Mouse (Mus musculus): Measurements from ENCODE around the gene Rab4b. TPM values are rescaled to one million over a fixed set of nuclear protein-coding genes. Genes with fewer than 3 reads are reported as not detected.

The Rab4b gene
- polyA plus RNA-seq, 1 experiment from 2014 or later: 96.2 TPM

DNA sequence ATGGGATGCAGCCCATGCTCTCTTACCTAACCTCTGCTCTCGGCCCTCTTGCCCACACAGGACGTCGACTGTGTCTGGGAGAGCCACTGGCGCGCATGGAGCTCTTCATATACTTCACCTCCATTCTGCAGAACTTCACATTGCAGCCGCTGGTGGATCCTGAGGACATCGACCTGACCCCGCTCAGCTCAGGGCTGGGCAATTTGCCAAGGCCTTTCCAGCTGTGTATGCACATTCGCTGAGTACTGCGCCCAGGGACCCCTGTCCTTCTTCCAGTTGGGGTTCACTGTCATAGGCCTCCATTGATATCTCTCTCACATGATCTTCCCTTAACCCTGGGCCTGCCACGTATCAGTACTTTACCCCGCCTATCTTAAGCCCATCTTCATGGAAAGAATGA lies 45.5 kb downstream of the Rab4b start:
- Histone ChIP-seq H3K36me3 (ENCODE audit: control insufficient read depth, insufficient read depth) (no peaks in the 10 kb centered on the region), H3K4me3 (ENCODE audit: low read depth, low read length) (peak overlapping the region; percentile 7; the same call in 1 of the 2 replicates), H3K4me1 (replicated peaks; ENCODE audit: control insufficient read depth, insufficient read depth, low read length) (0 out of 2 replicates have a peak, but pooled peaks cover 3% of the 10 kb centered on the region), H3K27ac (ENCODE audit: low read depth, low read length) (no peak overlapping the region), H3K9me3 (ENCODE audit: control insufficient read depth) (no peaks in the 10 kb centered on the region), H3K4me2 (replicated peaks; ENCODE audit: low read depth) (peak overlapping the region; percentile 47), H3K9ac (ENCODE audit: low read depth, low read length) (no peak overlapping the region), H3K27me3 (replicated peaks; ENCODE audit: control insufficient read depth, insufficient read depth, low read length) (no peaks in the 10 kb centered on the region)
- no peak for TF ChIP-seq CTCF (IDR thresholded peaks at IDR 0.05; ENCODE audit: low read depth)
- WGBS: 27% methylated on average over 12 of the region's 12 CpGs
- peak; percentile 68 for ATAC-seq

- peak overlapping the region; percentile 47 for H3K4me2 ChIP-seq (replicated peaks; ENCODE audit: low read depth)
- 0 out of 2 replicates have a peak, but pooled peaks cover 3% of the 10 kb centered on the region for H3K4me1 ChIP-seq (replicated peaks; ENCODE audit: control insufficient read depth, insufficient read depth, low read length)
- H3K36me3 ChIP-seq (ENCODE audit: control insufficient read depth, insufficient read depth): no peaks in the 10 kb centered on the region
- no peak overlapping the region for H3K9ac ChIP-seq (ENCODE audit: low read depth, low read length)
- no peak for ATAC-seq
- 10% methylated on average over 10 of the region's 10 CpGs for WGBS
- H3K9me3 ChIP-seq (ENCODE audit: control insufficient read depth): no peaks in the 10 kb centered on the region
- peak overlapping the region; percentile 7; the same call in 1 of the 2 replicates for H3K4me3 ChIP-seq (ENCODE audit: low read depth, low read length)
- H3K27ac ChIP-seq (ENCODE audit: low read depth, low read length): no peak overlapping the region
- no peaks in the 10 kb centered on the region for H3K27me3 ChIP-seq (replicated peaks; ENCODE audit: control insufficient read depth, insufficient read depth, low read length)
- peak; percentile 68 for TF ChIP-seq CTCF (IDR thresholded peaks at IDR 0.05; ENCODE audit: low read depth)
Measured at GRCm38 (mm10) chr7:27132588-27132987, 46.1 kb downstream of the Rab4b start.

DNA sequence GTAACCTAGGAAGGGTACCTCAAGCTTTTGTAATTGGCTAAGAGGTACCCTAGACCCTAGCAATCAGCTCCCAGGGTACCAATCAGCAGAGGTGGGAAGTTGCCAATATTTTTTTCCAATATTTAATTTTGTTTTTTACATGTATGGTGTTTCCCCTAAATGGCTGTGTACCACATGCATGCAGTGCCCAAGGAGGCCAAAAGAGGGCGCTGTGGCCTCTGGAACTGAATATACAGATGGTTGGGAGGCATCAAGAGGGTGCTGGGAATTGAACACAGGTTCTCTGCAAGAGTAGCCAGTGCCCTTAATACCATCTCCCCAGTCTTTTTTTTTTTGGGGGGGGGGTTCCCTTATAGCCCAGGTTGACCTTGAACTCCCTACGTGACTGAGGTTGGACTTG lies 47.3 kb downstream of the Rab4b start:
- Histone ChIP-seq H3K4me2 (replicated peaks; ENCODE audit: low read depth) (no peak overlapping the region), H3K27ac (ENCODE audit: low read depth, low read length) (no peak overlapping the region), H3K9me3 (ENCODE audit: control insufficient read depth) (no peaks in the 10 kb centered on the region), H3K4me1 (replicated peaks; ENCODE audit: control insufficient read depth, insufficient read depth, low read length) (0 out of 2 replicates have a peak, but pooled peaks cover 3% of the 10 kb centered on the region), H3K9ac (ENCODE audit: low read depth, low read length) (no peak overlapping the region), H3K36me3 (ENCODE audit: control insufficient read depth, insufficient read depth) (no peaks in the 10 kb centered on the region), H3K4me3 (ENCODE audit: low read depth, low read length) (no peak overlapping the region), H3K27me3 (replicated peaks; ENCODE audit: control insufficient read depth, insufficient read depth, low read length) (no peaks in the 10 kb centered on the region)
- WGBS: 54% methylated on average over 2 of the region's 2 CpGs
- peak; percentile 33; the same call in 1 of the 2 replicates for TF ChIP-seq CTCF (IDR thresholded peaks at IDR 0.05; ENCODE audit: low read depth)
- no peak for ATAC-seq

- ATAC-seq: peak; percentile 25; the same call in 1 of the 2 replicates
- Histone ChIP-seq H3K36me3 (ENCODE audit: control insufficient read depth, insufficient read depth) (no peaks in the 10 kb centered on the region), H3K9me3 (ENCODE audit: control insufficient read depth) (no peaks in the 10 kb centered on the region), H3K4me3 (ENCODE audit: low read depth, low read length) (no peak overlapping the region), H3K4me1 (replicated peaks; ENCODE audit: control insufficient read depth, insufficient read depth, low read length) (0 out of 2 replicates have a peak, but pooled peaks cover 3% of the 10 kb centered on the region), H3K4me2 (replicated peaks; ENCODE audit: low read depth) (no peak overlapping the region), H3K27ac (ENCODE audit: low read depth, low read length) (no peak overlapping the region), H3K27me3 (replicated peaks; ENCODE audit: control insufficient read depth, insufficient read depth, low read length) (no peaks in the 10 kb centered on the region), H3K9ac (ENCODE audit: low read depth, low read length) (no peak overlapping the region)
- WGBS: 89% methylated on average over 22 of the region's 22 CpGs
- no peak for TF ChIP-seq CTCF (IDR thresholded peaks at IDR 0.05; ENCODE audit: low read depth)
Measured at GRCm38 (mm10) chr7:27130521-27131370, 48.0 kb downstream of the Rab4b start.

DNA sequence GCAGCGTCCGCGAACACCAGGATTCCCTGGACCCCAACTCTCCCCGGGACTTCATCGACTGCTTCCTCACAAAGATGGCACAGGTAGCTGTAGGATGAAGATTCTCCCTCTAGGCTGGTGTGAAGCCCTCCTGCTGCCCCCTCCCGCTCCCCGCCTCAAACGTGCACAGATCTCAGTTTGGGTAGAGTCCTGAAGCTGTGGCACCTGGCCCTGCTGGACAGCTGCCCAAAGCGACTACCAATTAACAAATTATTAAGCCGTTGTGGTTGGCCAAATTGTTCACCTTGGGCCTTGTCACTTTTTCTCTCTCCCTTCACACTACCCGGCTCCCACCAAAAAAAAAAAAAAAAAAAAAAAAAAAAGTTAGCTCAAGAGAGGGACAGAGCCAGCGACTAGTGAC lies 48.9 kb downstream of the Rab4b start:
- WGBS: 87% methylated on average over 12 of the region's 12 CpGs
- no peak for ATAC-seq

DNA sequence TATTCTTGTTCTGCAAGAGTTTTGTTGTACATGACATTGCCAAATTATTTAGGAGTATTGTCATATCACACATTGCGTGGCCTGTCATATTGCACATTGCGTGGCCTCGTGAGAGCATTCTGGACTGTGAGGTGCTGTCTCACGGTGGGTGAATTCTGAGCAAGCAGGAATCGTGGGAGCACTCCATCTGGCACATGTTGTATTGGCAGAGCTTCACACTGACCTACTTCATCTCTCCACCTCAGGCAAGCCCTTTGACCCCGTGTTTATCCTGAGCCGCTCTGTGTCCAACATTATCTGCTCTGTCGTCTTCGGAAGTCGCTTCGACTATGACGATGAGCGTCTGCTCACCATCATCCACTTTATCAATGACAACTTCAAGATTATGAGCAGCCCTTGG lies 49.8 kb downstream of the Rab4b start:
- Histone ChIP-seq H3K4me3 (ENCODE audit: low read depth, low read length) (no peak overlapping the region), H3K9me3 (ENCODE audit: control insufficient read depth) (no peaks in the 10 kb centered on the region), H3K27ac (ENCODE audit: low read depth, low read length) (no peak overlapping the region), H3K36me3 (ENCODE audit: control insufficient read depth, insufficient read depth) (no peaks in the 10 kb centered on the region), H3K4me1 (replicated peaks; ENCODE audit: control insufficient read depth, insufficient read depth, low read length) (0 out of 2 replicates have a peak, but pooled peaks cover 3% of the 10 kb centered on the region), H3K27me3 (replicated peaks; ENCODE audit: control insufficient read depth, insufficient read depth, low read length) (no peaks in the 10 kb centered on the region), H3K4me2 (replicated peaks; ENCODE audit: low read depth) (no peak overlapping the region), H3K9ac (ENCODE audit: low read depth, low read length) (no peak overlapping the region)
- 66% methylated on average over 13 of the region's 13 CpGs for WGBS
- no peak for ATAC-seq
- TF ChIP-seq CTCF (IDR thresholded peaks at IDR 0.05; ENCODE audit: low read depth): no peak

More for the DNA sequence above, 48.9 kb downstream of the Rab4b start:
- no peak overlapping the region for H3K4me2 ChIP-seq (replicated peaks; ENCODE audit: low read depth)
- no peak overlapping the region for H3K27ac ChIP-seq (ENCODE audit: low read depth, low read length)
- no peaks in the 10 kb centered on the region for H3K27me3 ChIP-seq (replicated peaks; ENCODE audit: control insufficient read depth, insufficient read depth, low read length)
- no peak overlapping the region for H3K4me3 ChIP-seq (ENCODE audit: low read depth, low read length)
- no peaks in the 10 kb centered on the region for H3K36me3 ChIP-seq (ENCODE audit: control insufficient read depth, insufficient read depth)
- TF ChIP-seq CTCF (IDR thresholded peaks at IDR 0.05; ENCODE audit: low read depth): no peak
- no peak overlapping the region for H3K9ac ChIP-seq (ENCODE audit: low read depth, low read length)
- 0 out of 2 replicates have a peak, but pooled peaks cover 3% of the 10 kb centered on the region for H3K4me1 ChIP-seq (replicated peaks; ENCODE audit: control insufficient read depth, insufficient read depth, low read length)
- H3K9me3 ChIP-seq (ENCODE audit: control insufficient read depth): no peaks in the 10 kb centered on the region

Data from intestine, postnatal 0 days (tissue).